Mouse (Mus musculus): Measurements from ENCODE around the gene Npy4r.

GRCm38 (mm10) chr14:34104892-34105291 is 47.4 kb downstream of the Npy4r start:
- TF ChIP-seq POLR2A (IDR thresholded peaks at IDR 0.05; ENCODE audit: borderline replicate concordance, low read depth, low read length) (no peak), CTCF (IDR thresholded peaks at IDR 0.05; ENCODE audit: low read depth, low read length) (no peak)
